Mouse (Mus musculus) cerebellum, adult (tissue): Measurements from ENCODE around the gene Abca2.

Source experiments
- ATAC-seq: cut with Nextera tagmentation; 2 replicates; pipeline ENCODE4 v1.9.2; 2017; ENCODE audit warnings: mild to moderate bottlenecking, moderate library complexity, mixed read lengths; ENCODE audit not compliant: insufficient number of reproducible peaks, low FRiP score, low TSS enrichment

Gene Abca2

DNA sequence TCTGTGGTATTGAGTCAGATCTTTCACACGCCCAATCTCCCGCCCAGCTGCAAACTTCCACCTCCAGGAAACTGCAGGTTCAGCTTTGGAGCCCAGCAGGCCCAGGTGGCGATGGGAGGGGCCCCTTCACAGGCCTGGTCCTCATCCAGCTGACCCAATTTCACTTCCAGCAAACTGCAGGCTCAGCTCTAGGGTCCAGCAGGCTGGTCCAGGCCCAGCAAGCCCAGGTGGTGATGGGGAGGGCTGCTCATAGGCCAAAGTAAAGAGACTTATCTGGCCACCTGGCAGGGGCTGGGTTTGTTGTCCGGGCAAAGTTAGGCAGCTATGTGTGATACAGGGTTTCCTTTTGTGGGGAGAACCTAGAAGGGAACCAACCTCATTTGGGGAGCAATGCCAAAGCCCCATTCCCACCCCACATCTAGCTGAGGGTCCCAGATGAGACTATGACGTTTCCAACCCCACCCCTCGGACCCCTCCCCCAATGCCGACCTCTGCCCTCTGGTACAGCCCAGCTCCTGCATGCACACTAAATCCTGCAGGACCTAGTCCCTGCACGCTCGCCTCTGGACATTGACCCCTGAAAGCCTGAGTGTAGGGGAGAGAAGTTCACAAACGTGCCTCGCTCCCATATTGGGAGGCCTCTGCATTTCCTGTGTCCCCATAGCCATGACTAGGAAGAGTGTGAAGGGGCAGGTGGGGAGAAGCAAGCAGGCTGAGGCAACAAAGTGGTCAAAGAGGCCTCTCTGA lies 56.6 kb downstream of the Abca2 start:
- ATAC-seq, result peak; percentile 79

DNA sequence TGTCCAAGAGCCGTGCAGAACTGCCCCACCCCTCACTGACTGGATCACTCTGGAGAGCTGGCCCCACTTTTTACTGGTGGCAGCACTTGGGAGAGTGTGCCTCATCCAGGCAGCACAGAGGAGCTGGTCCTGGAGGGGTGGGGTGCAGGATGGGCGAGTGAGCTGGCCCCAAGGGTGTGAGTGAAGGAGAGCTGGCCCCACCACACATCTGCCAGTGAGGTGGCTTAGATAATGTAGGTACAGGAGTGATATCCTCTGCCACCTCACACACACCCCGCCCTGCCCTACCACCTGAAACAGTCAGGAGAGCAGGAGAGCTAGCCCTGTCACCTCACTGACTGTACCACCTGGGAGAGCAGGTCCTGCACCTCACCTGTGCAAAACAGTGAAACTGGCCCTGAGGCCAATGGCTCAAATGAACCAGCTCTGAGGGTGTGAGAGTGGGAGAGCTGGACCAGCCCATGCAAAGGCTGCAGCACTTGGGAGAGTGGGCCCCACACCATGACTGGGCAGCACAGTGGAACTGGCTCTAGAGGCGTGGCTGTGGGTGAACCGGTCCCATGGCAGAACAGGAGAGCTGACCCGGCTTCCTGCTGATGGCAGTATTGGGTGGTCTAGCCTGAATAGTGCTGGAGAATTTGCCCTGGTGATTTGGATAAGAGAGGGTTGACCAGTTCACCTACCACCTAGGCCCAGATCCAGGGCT lies 59.6 kb downstream of the Abca2 start:
- no peak for ATAC-seq

DNA sequence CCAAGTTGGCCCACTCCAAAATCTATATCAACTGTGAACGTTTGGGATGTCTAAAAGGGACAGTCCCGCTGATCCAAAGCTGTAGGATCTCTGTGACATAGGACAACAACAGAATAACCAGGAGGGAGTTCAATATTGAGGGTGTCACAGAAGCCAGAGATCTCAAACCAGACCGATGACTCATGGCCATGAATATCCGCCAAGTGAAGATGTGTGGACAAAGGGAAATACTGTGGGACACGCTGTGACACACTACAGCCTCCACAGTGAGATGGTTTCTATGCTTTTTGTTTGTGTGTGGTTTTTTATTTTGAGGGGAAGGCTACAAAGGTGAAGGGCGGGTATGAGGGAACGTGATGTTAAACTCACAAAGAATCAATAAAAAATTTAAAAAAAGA lies 60.2 kb downstream of the Abca2 start:
- ATAC-seq, result no peak

GRCm38 (mm10) chr2:25492988-25493387 lies 64.5 kb downstream of the Abca2 start:
- ATAC-seq, result no peak

- ATAC-seq, result no peak
Measured at GRCm38 (mm10) chr2:25493476-25493961, 65.0 kb downstream of the Abca2 start, which contains the start of gene Lcn12. Gene Lcn12, minus strand, starts transcription at chr2:25493911.

DNA sequence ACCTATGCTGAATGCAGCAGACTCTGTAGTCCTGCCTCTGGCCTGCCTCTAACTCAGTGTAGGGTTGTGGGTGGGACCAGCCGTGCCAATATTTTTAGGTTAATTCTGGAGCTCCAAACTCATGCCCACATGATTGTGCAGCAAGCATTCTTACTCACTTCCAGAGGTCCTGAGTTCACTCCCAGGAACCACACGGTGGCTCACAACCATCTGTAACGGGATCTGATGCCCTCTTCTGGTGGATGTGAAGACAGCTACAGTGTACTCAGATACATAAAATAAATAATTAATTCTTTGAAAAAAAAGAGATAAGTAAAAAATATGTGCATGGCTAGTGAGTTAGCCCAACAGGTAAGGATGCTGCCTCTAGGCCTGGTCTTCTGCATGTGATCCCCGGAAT lies 68.0 kb downstream of the Abca2 start:
- no peak for ATAC-seq
